Mouse (Mus musculus): ENCODE results near the gene Tlk1.

Tlk1 gene

DNA sequence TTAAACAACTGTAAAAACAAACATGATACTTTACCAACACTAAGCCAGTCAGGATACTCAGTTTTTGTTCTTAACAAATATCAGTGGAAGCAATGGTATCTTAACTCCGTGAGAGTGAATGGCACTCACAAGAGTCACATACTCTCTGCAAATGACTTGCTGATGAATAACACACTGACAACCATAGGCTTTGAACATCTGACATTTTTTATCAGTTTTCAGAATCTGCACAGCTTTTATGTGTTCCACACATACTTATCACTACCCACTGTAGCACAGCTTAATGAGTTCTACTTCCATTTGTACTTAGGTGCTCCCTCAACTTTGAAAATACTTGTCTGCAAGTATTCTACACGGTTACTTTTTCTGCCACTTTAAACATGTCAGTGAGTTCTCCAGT is 35.3 kb downstream of the Tlk1 start:
- DNase-seq (ENCODE audit: low spot score in 2 of 2) = no peak

DNA sequence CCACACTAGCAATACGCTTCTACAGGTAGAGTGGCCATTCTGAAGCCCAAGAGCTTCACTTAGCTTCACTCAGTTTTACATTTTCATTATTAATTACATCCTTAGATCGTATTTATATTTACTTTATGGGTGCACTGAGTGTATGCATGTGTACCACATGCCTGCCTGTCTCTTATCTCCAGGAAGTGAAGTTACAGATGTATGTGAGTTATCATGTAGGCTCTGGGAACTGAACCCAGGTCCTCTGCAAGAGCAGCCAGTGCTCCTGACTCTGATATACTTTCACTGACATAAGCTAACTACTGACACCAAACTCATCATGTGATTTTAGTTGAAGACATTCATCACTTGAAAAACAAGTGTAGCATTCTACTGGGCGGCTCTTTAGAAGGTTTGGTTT is 36.2 kb downstream of the Tlk1 start:
- no peak for DNase-seq (ENCODE audit: low spot score in 2 of 2)

DNA sequence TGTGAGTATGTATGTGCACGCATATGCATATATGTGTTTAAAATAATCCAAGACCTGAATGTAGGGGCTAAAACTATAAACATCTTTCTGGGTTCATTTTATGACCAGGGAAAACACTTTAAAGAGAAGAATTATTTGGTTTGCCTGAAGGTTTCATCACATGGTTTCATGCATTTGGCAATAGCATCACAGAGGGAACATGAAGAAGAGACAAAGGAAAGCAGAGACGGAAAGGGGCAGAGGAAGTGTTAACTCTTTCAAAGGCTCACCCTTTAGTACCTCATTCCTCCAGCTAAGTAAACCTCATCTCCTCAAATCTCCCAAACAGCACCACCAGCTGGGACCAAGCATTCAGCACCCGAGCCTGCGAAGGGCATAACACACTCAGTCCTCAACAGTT is 41.1 kb downstream of the Tlk1 start:
- no peak for DNase-seq (ENCODE audit: low spot score in 2 of 2)

DNA sequence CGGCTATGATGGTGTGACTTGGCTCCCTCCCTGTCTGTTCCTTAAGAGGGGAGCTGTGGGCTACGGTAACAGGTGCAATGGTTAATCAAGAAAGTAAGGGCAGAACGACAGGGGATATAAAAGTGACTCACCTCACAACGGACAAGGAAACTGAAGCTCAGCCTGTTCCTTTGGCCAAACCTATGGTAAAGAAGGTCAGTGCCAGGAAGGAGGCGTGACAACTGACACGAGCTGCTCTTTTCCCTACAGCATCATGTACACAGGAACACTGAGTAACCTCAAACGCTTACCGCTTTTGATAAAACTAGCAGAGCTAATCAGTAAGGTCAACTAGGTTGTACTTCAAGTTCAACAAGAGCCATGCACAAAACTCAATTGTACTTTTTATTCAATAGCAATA is 42.0 kb downstream of the Tlk1 start:
- DNase-seq (ENCODE audit: low spot score in 2 of 2) = no peak

DNA sequence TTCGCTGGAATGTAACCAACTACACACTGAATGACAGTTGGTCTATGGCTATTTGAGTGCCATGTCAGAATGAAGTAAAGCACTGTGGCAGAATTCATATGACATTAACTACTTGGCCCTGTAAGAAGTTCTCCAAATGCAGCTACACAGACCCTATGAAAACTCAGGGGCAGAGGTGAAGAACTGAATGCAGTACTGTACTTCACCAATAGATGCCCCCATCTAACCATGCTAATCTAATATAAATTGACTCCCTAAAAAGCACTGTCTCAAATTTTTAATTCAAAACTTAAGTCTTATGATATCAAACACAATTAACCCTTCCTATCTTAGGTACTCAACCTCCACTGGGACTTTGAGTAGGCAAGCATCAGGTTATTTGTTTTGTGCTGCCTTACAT is 45.9 kb downstream of the Tlk1 start:
- peak in 1 of 2 experiments; percentile 23 for DNase-seq (ENCODE audit: low spot score in 2 of 2)

DNA sequence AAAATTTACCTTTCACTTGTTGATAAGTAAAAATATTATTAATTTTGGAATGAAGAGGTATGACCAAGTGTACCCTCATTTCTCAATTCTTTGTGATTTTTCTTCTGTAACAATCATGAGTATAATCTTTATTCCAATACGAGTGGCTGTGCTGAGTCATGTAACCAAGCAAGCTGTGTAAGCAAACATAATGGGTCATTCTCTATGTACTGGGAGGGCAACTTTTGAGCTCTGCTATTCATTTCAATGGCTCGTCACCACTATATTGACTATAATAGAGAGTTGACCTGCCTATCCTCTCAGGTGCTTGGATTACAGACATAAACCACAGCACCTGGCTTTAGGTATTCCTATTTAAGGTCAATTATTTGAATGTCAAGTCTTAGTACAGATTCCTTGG is 48.8 kb downstream of the Tlk1 start:
- DNase-seq (ENCODE audit: low spot score in 2 of 2) = no peak

DNA sequence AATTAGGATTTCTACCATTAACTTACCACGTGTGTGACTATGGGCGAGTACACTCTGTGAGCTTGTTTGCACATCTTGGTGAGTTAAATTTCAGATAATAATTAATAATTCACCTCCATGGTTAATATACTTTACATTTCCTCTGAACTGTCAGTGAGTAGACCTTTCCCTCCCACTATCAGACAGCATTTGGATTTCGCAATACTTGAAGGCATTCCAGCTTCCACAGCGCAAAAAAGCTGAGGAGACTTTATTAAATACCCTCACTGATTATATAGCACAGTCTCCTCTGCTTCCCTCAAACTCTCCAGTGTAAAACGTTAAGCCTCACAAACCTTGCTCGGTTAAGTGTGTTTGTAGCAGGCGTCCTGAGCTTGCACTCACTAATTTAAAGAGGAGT is 60.8 kb downstream of the Tlk1 start:
- no peak for DNase-seq (ENCODE audit: low spot score in 2 of 2)

DNA sequence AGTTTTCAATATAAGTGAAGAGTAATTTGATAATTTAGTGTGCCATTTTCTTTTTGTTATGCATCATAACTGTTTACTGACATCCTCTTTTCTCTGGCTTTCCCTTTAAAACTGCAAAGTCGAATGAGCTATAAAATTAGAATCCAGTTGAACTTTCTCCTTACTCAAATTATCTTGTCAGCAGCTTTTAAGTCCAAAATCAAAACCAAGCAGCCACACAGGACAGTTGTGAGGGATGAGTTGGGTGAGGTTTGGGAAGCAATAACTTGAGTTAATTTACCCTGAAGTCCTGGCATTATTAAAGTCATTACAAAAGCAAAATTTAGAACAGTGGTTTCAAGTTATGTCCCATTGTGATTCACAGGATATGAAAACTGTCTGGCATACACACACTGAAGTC is 62.8 kb downstream of the Tlk1 start:
- no peak for DNase-seq (ENCODE audit: low spot score in 2 of 2)

DNA sequence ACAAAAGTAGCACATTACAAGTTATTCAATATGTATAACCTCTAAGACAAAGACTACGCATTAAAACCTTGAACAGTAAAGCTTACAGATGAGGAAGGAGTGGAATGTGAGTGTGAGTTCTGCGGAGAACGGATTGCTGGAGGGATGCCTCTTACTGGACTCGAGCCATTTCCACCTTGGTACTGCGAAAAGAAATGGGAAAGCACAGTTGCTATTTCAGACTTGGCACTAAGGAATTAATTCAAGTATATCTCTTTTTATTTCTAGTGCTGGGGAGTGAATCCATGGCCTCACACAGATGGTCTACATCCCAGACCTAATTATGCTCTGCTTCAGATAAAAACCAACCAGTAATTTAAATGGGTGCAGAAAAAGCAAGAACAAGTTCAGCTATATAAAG is 73.4 kb downstream of the Tlk1 start:
- DNase-seq (ENCODE audit: low spot score in 2 of 2) = peak in 1 of 2 experiments; percentile 42

DNA sequence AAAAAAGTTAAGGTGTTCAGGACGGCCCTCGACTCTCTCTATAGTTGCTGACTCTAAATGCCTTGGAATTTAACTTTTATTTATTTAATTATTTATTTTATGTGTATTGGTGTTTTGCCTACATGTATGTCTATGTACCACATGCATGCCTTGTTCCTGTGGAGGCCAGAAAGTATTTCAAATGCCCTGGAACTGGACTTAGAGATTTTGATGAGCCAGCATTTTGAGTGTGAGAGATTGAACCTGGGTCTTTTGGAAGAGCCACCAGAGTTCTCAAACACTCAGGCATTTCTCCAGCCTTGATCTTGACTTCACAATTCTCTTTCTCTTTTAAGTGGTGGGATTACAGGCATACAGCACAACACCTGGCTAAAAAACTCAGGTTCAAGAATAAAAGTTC is 73.9 kb downstream of the Tlk1 start:
- no peak for DNase-seq (ENCODE audit: low spot score in 2 of 2)

DNA sequence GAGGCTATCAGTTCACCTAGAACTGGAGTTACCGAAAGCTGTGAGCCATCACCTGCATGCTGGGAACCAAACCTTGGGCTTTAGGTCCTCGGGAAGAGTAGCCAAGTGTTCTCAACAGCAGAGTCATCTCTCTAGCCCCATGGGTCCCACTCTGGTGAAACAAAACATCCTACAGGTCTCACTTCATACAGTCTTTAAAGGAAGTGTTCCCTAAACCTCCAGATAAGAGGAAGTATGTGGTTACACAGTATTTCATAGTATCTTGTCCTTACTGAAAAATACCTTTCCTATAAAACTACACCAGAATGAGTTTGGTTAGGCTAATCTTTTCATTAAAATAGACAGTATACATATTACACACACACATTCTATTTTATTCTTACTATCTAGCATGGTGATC is 82.9 kb downstream of the Tlk1 start:
- no peak for DNase-seq (ENCODE audit: low spot score in 2 of 2)

DNA sequence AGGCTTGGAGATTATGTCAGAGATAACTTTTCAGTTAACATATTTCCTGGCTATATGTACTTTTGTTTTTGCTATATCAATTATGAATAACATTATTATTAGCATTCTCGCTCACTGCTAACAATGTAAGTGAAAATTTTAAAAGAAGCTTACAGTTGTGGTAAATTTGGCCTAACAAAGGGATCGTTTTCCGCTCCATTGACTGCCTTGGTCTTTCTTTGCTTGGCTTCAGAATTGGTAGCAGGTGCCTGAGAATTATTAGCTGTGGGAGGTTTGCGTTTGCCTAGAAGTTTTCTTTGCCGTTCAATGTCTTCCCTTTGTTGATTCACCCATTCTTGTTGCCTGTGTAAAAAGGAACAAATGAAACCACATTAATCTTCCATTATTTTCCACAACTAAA is 83.6 kb downstream of the Tlk1 start:
- DNase-seq (ENCODE audit: low spot score in 2 of 2) = no peak

DNA sequence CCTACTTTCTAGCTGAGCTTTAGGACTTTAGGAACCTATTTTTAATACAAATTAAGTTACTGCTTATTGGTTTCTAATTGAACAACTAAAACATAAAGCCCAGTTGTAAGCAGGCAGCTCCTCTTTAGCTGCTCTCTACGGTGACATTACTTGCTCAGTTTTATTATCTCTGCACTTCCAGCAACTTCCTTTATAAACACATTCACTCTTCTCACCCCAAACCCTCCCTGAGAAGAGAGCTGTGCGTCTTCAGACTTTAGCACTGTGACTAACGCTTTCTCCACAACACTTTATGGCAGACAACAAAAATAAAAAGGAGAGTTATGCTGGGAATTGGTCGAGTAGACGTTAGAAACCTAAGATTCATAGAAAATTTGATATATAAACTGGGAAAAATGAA is 89.5 kb downstream of the Tlk1 start:
- DNase-seq (ENCODE audit: low spot score in 2 of 2) = no peak

DNA sequence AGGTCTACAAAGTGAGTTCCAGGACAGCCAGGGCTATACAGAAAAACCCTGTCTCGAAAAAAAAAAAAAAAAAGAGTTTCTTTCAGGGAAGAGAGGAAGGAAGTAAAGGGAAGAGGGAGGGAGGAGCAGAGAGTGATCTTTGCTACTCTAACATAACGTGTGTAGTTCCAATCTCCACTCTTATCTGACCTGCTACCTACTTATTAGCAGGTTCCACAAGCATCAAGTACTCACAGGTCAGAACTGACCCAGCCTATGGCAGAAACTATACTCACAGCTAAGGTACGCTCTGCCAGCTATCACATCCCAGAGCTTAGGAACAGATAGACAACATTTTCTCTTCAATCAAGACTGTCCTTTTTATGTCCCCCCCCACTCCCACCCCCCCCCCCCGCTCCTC is 90.0 kb downstream of the Tlk1 start:
- no peak for DNase-seq (ENCODE audit: low spot score in 2 of 2)

DNA sequence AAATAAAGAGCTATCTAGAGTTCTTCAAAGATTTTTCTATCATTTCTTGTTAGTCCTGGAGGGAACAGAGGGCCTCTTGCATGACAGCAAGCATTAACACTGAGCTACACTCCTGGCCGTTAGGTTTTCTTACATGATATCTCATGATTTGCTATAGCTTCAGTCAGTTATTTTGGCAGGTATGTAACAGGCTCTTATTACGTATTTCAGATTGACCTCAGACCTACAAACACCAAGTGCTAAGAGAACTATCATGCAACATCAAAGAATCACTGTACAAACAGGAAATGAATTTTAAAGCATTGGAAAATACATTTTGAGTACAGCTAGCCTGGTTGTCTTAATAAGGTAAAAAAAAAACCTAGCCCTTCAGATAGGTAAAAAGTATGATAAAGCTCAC is 98.4 kb downstream of the Tlk1 start:
- DNase-seq (ENCODE audit: low spot score in 2 of 2) = no peak

DNA sequence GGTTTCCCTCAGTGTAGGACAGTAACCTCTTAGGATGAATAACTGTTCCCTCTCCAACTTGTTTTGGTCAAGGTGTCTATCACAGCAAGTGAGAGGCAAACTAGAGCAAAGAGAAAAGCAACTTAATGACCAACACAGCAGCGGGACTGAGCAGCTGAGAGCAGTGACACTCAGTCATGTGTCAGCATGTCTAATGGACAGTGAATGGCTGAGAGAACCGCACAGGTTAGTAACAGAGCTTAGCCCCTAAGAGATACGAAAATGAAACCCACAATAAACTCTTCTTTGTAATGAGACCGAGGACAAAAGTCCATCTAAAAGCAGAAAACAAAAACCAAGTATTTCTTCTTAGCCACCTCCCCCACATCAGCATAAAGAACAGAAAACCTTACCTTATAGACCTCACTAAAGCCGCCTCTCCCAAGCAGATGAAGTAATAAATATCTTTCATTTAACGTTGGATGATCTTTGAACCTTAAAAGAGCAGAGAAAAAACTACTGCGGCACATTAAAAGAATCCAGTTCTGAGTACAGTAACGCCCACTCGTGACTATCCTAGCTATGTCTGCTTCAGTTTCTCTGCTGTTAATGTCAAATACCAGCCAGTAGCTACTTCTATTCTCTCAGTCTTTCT is 101.8 kb downstream of the Tlk1 start:
- no peak for DNase-seq (ENCODE audit: low spot score in 2 of 2)

DNA sequence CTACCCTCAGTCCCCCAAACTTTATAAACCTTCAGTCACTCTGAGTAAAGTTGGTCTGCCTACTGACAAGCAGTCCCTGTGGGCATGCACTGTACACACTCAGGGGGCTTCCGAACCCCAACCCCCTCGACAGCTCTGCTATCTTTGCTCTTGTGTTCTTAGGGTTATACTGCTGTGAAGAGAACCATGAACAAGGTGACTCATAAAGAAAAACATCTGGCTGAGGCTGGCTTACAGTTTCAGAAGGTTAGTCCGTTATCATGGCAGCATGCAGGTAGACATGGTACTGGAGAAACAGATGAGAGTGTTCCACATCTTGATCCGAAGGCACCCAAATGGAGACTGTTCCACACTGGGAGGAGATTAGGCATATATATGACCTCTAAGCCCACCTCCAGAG is 114.7 kb downstream of the Tlk1 start:
- DNase-seq (ENCODE audit: low spot score in 2 of 2) = no peak

DNA sequence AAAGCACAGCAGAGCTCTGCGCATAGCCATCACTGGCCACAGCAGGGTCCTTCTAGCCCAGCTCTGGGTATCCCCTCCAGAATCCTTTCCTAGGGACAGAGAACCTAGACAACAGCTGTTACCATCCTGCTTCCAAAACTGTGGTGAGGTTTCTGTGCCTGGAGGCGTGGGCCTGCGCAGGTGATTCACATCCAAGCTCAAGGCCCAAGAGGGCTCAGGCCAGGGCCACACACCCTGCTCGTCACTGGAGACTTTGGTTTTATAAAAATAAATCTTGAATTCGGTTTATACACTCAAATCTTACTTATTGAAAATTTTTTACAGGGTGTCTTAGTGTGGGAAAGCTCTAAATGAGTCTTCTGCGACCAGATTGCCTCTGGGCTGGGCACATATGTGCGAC is 115.3 kb downstream of the Tlk1 start:
- no peak for DNase-seq (ENCODE audit: low spot score in 2 of 2)

DNA sequence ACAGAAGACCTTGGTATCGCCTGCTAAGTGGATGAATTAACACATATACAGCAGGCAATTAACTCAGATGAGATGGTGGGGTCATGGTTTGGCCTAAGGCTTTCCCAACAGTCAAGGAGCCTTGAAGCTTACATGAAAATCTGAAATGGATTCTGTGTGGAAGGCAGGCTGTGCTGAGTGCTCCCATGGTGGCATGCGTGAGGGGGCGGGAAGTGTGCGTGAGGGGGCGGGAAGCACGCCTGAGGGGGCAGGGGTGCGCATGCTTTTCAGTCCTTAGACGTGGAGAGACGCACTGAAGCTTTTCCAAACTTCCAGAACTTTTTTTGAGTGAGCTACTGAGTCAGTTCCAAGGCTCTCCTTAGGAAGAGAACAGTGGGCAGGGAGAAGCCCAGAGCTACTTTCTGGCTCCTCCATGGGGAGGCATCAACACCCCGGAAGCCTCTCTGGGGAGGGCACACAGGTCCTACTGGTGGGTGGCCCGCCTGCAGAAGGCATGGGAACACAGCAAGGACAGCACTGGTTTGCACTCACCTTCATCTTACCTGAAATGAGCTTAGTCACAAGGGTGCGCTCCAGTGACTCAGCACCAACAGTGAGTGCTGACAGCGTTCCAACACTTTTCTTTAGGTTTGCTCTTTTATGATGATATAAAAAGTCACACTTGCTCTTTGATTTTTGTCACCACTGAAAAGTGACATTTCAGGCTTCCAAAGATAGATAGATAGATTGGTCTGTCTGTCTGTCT is 116.4 kb downstream of the Tlk1 start:
- DNase-seq (ENCODE audit: low spot score in 2 of 2) = peak in 1 of 2 experiments; percentile 46

DNA sequence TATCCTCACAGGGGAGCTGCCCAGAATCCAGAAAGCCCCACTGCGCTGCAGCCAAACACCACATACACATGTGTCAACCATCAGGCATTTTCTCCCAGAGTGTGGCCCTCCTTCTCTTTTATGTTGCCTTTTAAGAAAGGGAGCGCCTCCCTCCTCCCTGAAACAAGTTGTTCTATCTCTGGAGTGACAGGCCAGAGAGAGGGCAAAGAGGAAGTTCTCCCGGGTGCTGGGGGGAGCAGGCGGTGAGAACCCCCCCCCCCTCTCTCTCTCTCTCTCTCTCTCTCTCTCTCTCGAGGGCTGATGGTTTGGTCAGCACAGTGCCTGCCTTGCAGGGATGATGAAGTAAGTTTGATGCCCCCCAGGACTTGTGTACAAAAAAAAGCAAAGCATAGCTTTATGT is 123.1 kb downstream of the Tlk1 start:
- no peak for DNase-seq (ENCODE audit: low spot score in 2 of 2)

DNA sequence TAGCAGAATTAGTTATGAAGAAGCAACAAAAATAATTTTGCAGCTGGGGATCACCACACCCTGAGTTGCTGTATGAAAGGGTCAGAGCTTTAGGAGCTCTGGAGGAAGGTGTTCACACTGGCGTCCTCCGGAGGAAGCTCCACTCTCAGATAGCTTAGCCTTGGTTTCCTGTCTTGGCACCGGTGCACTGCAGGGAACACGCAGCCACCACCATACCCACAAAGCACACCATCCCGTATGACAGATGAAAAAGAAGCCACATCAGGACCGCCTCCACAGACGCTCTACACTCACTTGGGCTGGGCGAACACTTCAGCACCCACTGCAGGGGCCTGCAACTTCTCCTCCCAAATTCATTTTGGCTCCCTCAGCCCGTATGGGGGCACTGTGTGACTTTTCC is 124.0 kb downstream of the Tlk1 start:
- no peak for DNase-seq (ENCODE audit: low spot score in 2 of 2)

DNA sequence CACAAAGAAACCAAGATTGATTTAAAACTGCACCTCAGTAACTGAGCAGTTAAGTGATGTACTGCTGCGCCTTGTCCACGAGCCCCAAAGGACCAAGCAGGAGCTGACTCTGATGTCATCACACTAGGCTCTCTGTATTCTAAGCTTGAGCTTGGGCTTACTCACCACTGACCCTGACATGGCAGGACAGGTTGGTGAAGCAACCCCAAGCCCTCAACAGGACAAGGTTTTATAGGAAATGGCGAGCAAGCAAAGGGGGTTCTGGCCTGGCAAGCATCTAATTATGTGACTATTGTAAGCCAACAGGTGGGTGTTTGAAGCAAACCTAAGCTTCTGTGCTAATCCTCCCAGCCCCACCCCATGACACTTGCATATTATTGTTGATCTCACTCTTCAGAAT is 124.7 kb downstream of the Tlk1 start:
- no peak for DNase-seq (ENCODE audit: low spot score in 2 of 2)

DNA sequence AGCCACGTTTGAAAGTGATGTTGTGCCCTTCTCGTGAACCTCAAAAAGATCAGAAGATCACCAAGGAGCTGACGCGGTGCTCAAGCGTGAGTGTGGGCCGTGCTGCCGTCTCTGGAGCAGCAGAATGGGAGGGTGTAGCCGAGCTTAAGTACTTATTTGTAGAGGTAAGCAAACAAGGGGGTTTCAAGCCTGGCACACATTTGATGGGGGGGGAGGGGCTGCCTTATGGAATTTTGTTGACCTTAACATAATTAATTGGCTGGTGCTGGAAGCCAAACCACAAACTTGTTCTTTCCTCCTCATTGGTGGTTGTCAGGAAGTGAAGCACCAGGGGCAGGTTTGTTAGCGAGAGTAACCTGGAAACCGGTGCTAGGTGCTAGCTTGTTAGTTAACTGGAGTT is 129.8 kb downstream of the Tlk1 start:
- DNase-seq (ENCODE audit: low spot score in 2 of 2) = no peak

DNA sequence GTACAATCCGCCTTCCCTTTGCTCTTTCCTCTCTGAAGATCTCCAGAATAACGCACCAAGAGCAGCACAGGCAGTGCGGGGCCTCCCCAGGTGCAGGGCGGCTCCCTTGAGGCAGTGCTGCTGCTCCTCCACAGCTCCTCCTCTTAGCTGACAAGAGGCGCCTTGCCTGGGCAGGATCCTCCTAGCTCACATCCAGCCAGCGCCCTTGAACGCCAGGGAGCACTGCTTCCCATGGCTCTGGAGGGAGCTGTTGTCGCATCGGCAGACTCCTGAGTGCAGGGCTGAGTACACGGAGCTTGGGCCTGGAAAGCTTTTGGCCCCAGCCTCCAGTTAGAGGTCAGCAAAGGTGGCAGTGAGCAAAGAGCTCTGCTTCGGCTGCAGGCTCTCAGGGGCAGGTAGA is 135.3 kb downstream of the Tlk1 start:
- DNase-seq (ENCODE audit: low spot score in 2 of 2) = no peak

All from left cerebral cortex, adult 9 months (tissue).